Mouse (Mus musculus) liver, embryonic 13.5 days (tissue): Measurements from ENCODE around the gene Pbx2. TPM values are rescaled to one million over a fixed set of nuclear protein-coding genes. Genes with fewer than 3 reads are reported as not detected.
A peak's percentile ranks its signal among the peaks of the same experiment; 100 is the strongest.

Source experiments
- ATAC-seq: fragments of 200-750 bp; cut with Nextera tagmentation; 2 replicates; pipeline ENCODE4 v1.8.0; 2017; ENCODE audit warnings: low read depth, mild to moderate bottlenecking, moderate number of reproducible peaks, moderate library complexity
- DNase-seq: peaks from one replicate; pipeline ENCODE4 v3.0.0; 2022
- H3K27ac ChIP-seq: fragments of 300-500 bp; sonication (generic); 2 replicates; pipeline ENCODE4 v1.5.1; 2015; ENCODE audit warnings: moderate library complexity, mild to moderate bottlenecking, inconsistent platforms
- H3K27me3 ChIP-seq: fragments of 300-500 bp; sonication (generic); 2 replicates; pipeline ENCODE4 v1.6.1; 2015; ENCODE audit warnings: mild to moderate bottlenecking, inconsistent platforms
- H3K36me3 ChIP-seq: fragments of 300-500 bp; sonication (generic); 2 replicates; pipeline ENCODE4 v1.6.1; 2015; ENCODE audit warnings: mild to moderate bottlenecking, inconsistent platforms
- H3K4me1 ChIP-seq: fragments of 300-500 bp; sonication (generic); replicated peaks from 2 replicates; pipeline ENCODE4 v1.6.1; 2015; ENCODE audit warnings: inconsistent platforms
- H3K4me2 ChIP-seq: fragments of 300-500 bp; sonication (generic); 2 replicates; pipeline ENCODE4 v1.6.1; 2015; ENCODE audit warnings: inconsistent platforms, mild to moderate bottlenecking, moderate library complexity
- H3K4me3 ChIP-seq: fragments of 300-500 bp; sonication (generic); replicated peaks from 2 replicates; pipeline ENCODE4 v1.5.1; 2015; ENCODE audit warnings: mild to moderate bottlenecking, inconsistent platforms
- H3K9ac ChIP-seq: fragments of 300-500 bp; sonication (generic); 2 replicates; pipeline ENCODE4 v1.6.1; 2015; ENCODE audit warnings: mild to moderate bottlenecking, inconsistent platforms
- H3K9me3 ChIP-seq: fragments of 300-500 bp; sonication (generic); replicated peaks from 2 replicates; pipeline ENCODE4 v1.6.1; 2016; ENCODE audit warnings: inconsistent platforms
- WGBS: fragments of 180-500 bp; shearing (Covaris S2); methylation state at CpG from one replicate; pipeline ENCODE4 v1.1.7; 2015; ENCODE audit not compliant: insufficient replicate concordance; 5-methylcytosine and 5-hydroxymethylcytosine counted together
- polyA plus RNA-seq: library from polyadenylated mRNA; unstranded; fragments of >200 nt; fragmentation: Nextera tagmentation; extraction: Ambion mirVana; gene quantifications from 2 replicates; pipeline ENCODE4 v1.2.1, GENCODE M21; 2015

Gene Pbx2
- polyA plus RNA-seq, 1 experiment from 2014 or later = 3.8 TPM

GRCm38 (mm10) chr17:34604061-34604508 lies 13.0 kb downstream of the Pbx2 start, which contains the start of gene Agpat1:
Agpat1 (plus strand) TSS chr17:34604262.
- H3K4me1 ChIP-seq = peaks cover 68% of the 10 kb centered on the region
- peak; percentile 80 for ATAC-seq

GRCm38 (mm10) chr17:34604511-34605237 lies 13.6 kb downstream of the Pbx2 start:
- ATAC-seq (no peak), DNase-seq (no peak)
- 13% methylated on average over 24 of the region's 24 CpGs for WGBS
- peak overlapping the region; percentile 93 for H3K4me2 ChIP-seq
- peak overlapping the region; percentile 89 for H3K27ac ChIP-seq
- peak overlapping the region; percentile 97 for H3K9ac ChIP-seq
- H3K27me3 ChIP-seq = no peaks in the 10 kb centered on the region
- H3K4me1 ChIP-seq = peaks cover 63% of the 10 kb centered on the region
- no peaks in the 10 kb centered on the region for H3K9me3 ChIP-seq
- H3K4me3 ChIP-seq = peak overlapping the region; percentile 95
- peaks cover 32% of the 10 kb centered on the region for H3K36me3 ChIP-seq

More at GRCm38 (mm10) chr17:34604061-34604508, 13.0 kb downstream of the Pbx2 start, which contains the start of gene Agpat1:
- H3K36me3 ChIP-seq = peaks cover 32% of the 10 kb centered on the region
- H3K4me2 ChIP-seq = peak within 1 kb of the TSS; percentile 93
- no peaks in the 10 kb centered on the region for H3K9me3 ChIP-seq
- DNase-seq = peak; percentile 97
- peak within 1 kb of the TSS; percentile 95 for H3K4me3 ChIP-seq
- H3K9ac ChIP-seq = peak within 1 kb of the TSS; percentile 97
- no peaks in the 10 kb centered on the region for H3K27me3 ChIP-seq
- peak within 1 kb of the TSS; percentile 89 for H3K27ac ChIP-seq
- WGBS = under 1% methylated on average over 35 of the region's 35 CpGs

- peak overlapping the region; percentile 95 for H3K4me3 ChIP-seq
- H3K9me3 ChIP-seq = no peaks in the 10 kb centered on the region
- 0% methylated on average over 29 of the region's 30 CpGs for WGBS
- H3K4me1 ChIP-seq = peaks cover 61% of the 10 kb centered on the region
- peak overlapping the region; percentile 93 for H3K4me2 ChIP-seq
- H3K36me3 ChIP-seq = peaks cover 28% of the 10 kb centered on the region
- peak overlapping the region; percentile 97 for H3K9ac ChIP-seq
- H3K27ac ChIP-seq = peak overlapping the region; percentile 89
- H3K27me3 ChIP-seq = no peaks in the 10 kb centered on the region
- DNase-seq (peak; percentile 94), ATAC-seq (peak; percentile 41)
Measured at GRCm38 (mm10) chr17:34605609-34606008, 14.5 kb downstream of the Pbx2 start.

- peak overlapping the region; percentile 89 for H3K27ac ChIP-seq
- ATAC-seq (no peak), DNase-seq (no peak)
- H3K4me3 ChIP-seq = peak overlapping the region; percentile 95
- no peaks in the 10 kb centered on the region for H3K27me3 ChIP-seq
- peak overlapping the region; percentile 97 for H3K9ac ChIP-seq
- peaks cover 28% of the 10 kb centered on the region for H3K36me3 ChIP-seq
- H3K9me3 ChIP-seq = no peaks in the 10 kb centered on the region
- peak overlapping the region; percentile 93 for H3K4me2 ChIP-seq
- WGBS = 15% methylated on average over 32 of the region's 32 CpGs
- peaks cover 61% of the 10 kb centered on the region for H3K4me1 ChIP-seq
Measured at GRCm38 (mm10) chr17:34606186-34607039, 15.3 kb downstream of the Pbx2 start.

GRCm38 (mm10) chr17:34607997-34608396 lies 16.9 kb downstream of the Pbx2 start:
- DNase-seq (no peak), ATAC-seq (no peak)
- Histone ChIP-seq H3K4me3 (no peak overlapping the region), H3K27ac (peak overlapping the region; percentile 13; the same call in 1 of the 2 replicates), H3K27me3 (no peaks in the 10 kb centered on the region), H3K4me2 (no peak overlapping the region), H3K9ac (peak overlapping the region; percentile 14; the same call in 1 of the 2 replicates), H3K9me3 (no peaks in the 10 kb centered on the region), H3K4me1 (peaks cover 59% of the 10 kb centered on the region), H3K36me3 (peaks cover 37% of the 10 kb centered on the region)
- WGBS = 77% methylated on average over 7 of the region's 7 CpGs

GRCm38 (mm10) chr17:34611050-34611449 lies 20.0 kb downstream of the Pbx2 start:
- ATAC-seq = no peak
- Histone ChIP-seq H3K4me1 (peaks cover 65% of the 10 kb centered on the region), H3K4me3 (no peak overlapping the region)

GRCm38 (mm10) chr17:34613054-34613645 lies 22.1 kb downstream of the Pbx2 start:
- WGBS = 38% methylated on average over 11 of the region's 11 CpGs
- 0 out of 2 replicates have a peak overlapping the region, but pooled peaks have one; percentile 19 for H3K4me2 ChIP-seq
- ATAC-seq (peak; percentile 68), DNase-seq (no peak)
- peak overlapping the region; percentile 82 for H3K27ac ChIP-seq
- H3K36me3 ChIP-seq = peaks cover 62% of the 10 kb centered on the region
- H3K9ac ChIP-seq = peak overlapping the region; percentile 33; the same call in 1 of the 2 replicates
- H3K27me3 ChIP-seq = no peaks in the 10 kb centered on the region
- H3K4me1 ChIP-seq = peaks cover 49% of the 10 kb centered on the region
- no peak overlapping the region for H3K4me3 ChIP-seq
- H3K9me3 ChIP-seq = no peaks in the 10 kb centered on the region

More at GRCm38 (mm10) chr17:34611050-34611449, 20.0 kb downstream of the Pbx2 start:
- WGBS = 79% methylated on average over 8 of the region's 8 CpGs
- Histone ChIP-seq H3K4me2 (no peak overlapping the region), H3K27me3 (no peaks in the 10 kb centered on the region), H3K27ac (no peak overlapping the region), H3K9ac (no peak overlapping the region), H3K9me3 (no peaks in the 10 kb centered on the region), H3K36me3 (peaks cover 59% of the 10 kb centered on the region)
- no peak for DNase-seq

- DNase-seq (no peak), ATAC-seq (no peak)
- peak overlapping the region; percentile 82 for H3K27ac ChIP-seq
- peaks cover 62% of the 10 kb centered on the region for H3K36me3 ChIP-seq
- 0 out of 2 replicates have a peak overlapping the region, but pooled peaks have one; percentile 6 for H3K4me2 ChIP-seq
- 78% methylated on average over 10 of the region's 10 CpGs for WGBS
- H3K4me3 ChIP-seq = no peak overlapping the region
- H3K4me1 ChIP-seq = peaks cover 42% of the 10 kb centered on the region
- H3K9me3 ChIP-seq = no peaks in the 10 kb centered on the region
- peak overlapping the region; percentile 33; the same call in 1 of the 2 replicates for H3K9ac ChIP-seq
- H3K27me3 ChIP-seq = no peaks in the 10 kb centered on the region
Measured at GRCm38 (mm10) chr17:34613830-34614229, 22.8 kb downstream of the Pbx2 start.

GRCm38 (mm10) chr17:34615871-34616270 lies 24.8 kb downstream of the Pbx2 start, which contains the start of gene Egfl8:
Egfl8 (minus strand) TSS chr17:34615971.
- H3K36me3 ChIP-seq = peaks cover 54% of the 10 kb centered on the region
- DNase-seq = no peak
- peaks cover 39% of the 10 kb centered on the region for H3K4me1 ChIP-seq
- ATAC-seq = no peak
- no peak within 1 kb of the TSS for H3K4me3 ChIP-seq
- WGBS = 72% methylated on average over 6 of the region's 6 CpGs
- H3K27me3 ChIP-seq = no peaks in the 10 kb centered on the region
- H3K9me3 ChIP-seq = no peaks in the 10 kb centered on the region
- H3K4me2 ChIP-seq = no peak within 1 kb of the TSS
- H3K27ac ChIP-seq = no peak within 1 kb of the TSS
- H3K9ac ChIP-seq = no peak within 1 kb of the TSS

GRCm38 (mm10) chr17:34618999-34619398 lies 27.9 kb downstream of the Pbx2 start:
- WGBS = 5% methylated on average over 6 of the region's 6 CpGs
- H3K9ac ChIP-seq = no peak overlapping the region
- no peaks in the 10 kb centered on the region for H3K9me3 ChIP-seq
- DNase-seq = peak; percentile 67
- no peaks in the 10 kb centered on the region for H3K27me3 ChIP-seq
- no peak overlapping the region for H3K4me2 ChIP-seq
- peaks cover 30% of the 10 kb centered on the region for H3K4me1 ChIP-seq
- ATAC-seq = peak; percentile 60
- no peak overlapping the region for H3K27ac ChIP-seq
- H3K36me3 ChIP-seq = peaks cover 39% of the 10 kb centered on the region
- no peak overlapping the region for H3K4me3 ChIP-seq
